Mouse (Mus musculus): ENCODE measurements at regions not wholly inside any gene's neighbourhood (a gene's known extent, or its start where the extent isn't known, plus 50 kb on each side); places are given as distances from the start of the nearest gene placed in this dataset.

- intact Hi-C loops (cut with DNase I), result no loop called here
- H3K36me3 ChIP-seq (ENCODE audit: control insufficient read depth, insufficient read depth, low read length), result no peaks in the 10 kb centered on the region
- WGBS, result 49% methylated on average over 2 of the region's 2 CpGs
- no peaks in the 10 kb centered on the region for H3K4me1 ChIP-seq (ENCODE audit: control insufficient read depth, insufficient read depth, low read length)
- H3K4me3 ChIP-seq, result no peak overlapping the region
- H3K27me3 ChIP-seq (ENCODE audit: control insufficient read depth, insufficient read depth, low read length), result no peaks in the 10 kb centered on the region
- DNase-seq, result peak in 1 of 2 experiments; percentile 14
- H3K27ac ChIP-seq, result no peak overlapping the region
- no peak overlapping the region for H3K9ac ChIP-seq (ENCODE audit: low read depth, low read length)
- no peaks in the 10 kb centered on the region for H3K79me2 ChIP-seq (replicated peaks; ENCODE audit: control insufficient read depth, insufficient read depth, low read length)
- TF ChIP-seq CTCF (IDR thresholded peaks at IDR 0.05) (peak; percentile 21; the same call in 1 of the 2 replicates), POLR2A (IDR thresholded peaks at IDR 0.05; ENCODE audit: insufficient read depth, low read depth, low read length) (no peak)
These were observed 238.4 kb upstream of the Slco6c1 start for GRCm38 (mm10) chr1:97366541-97366940.

GRCm38 (mm10) chr1:97319622-97320021, 191.5 kb upstream of the Slco6c1 start:
- 42% methylated on average over 2 of the region's 2 CpGs for WGBS
- no peak for DNase-seq
- intact Hi-C loops (cut with DNase I), result no loop called here
- H3K4me3 ChIP-seq, result no peak overlapping the region
- H3K27ac ChIP-seq, result no peak overlapping the region
- no peaks in the 10 kb centered on the region for H3K27me3 ChIP-seq (ENCODE audit: control insufficient read depth, insufficient read depth, low read length)
- TF ChIP-seq EP300 (IDR thresholded peaks at IDR 0.05; ENCODE audit: insufficient read depth, low read depth, low read length) (no peak), CTCF (IDR thresholded peaks at IDR 0.05) (no peak), POLR2A (IDR thresholded peaks at IDR 0.05; ENCODE audit: insufficient read depth, low read depth, low read length) (no peak)
- no peaks in the 10 kb centered on the region for H3K79me2 ChIP-seq (replicated peaks; ENCODE audit: control insufficient read depth, insufficient read depth, low read length)
- H3K4me1 ChIP-seq (ENCODE audit: control insufficient read depth, insufficient read depth, low read length), result no peaks in the 10 kb centered on the region
- no peaks in the 10 kb centered on the region for H3K36me3 ChIP-seq (ENCODE audit: control insufficient read depth, insufficient read depth, low read length)
- no peak overlapping the region for H3K9ac ChIP-seq (ENCODE audit: low read depth, low read length)
